Mouse (Mus musculus) small intestine, adult 2 months (tissue): ENCODE measurements around the gene Ift43.

ENCODE experiments used
- CTCF ChIP-seq: fragments of 200-500 bp; IDR thresholded peaks from 2 replicates; pipeline ENCODE4 v1.5.1; 2012; ENCODE audit warnings: low read depth, mild to moderate bottlenecking, control low read depth, inconsistent platforms, low read length, moderate library complexity, mixed read lengths; ENCODE audit not compliant: insufficient replicate concordance, insufficient read length; ENCODE audit errors: extremely low read depth
- POLR2A ChIP-seq: fragments of 200-500 bp; IDR thresholded peaks from 2 replicates; pipeline ENCODE4 v1.6.1; 2012; ENCODE audit warnings: low read depth, mild to moderate bottlenecking, control low read depth, inconsistent platforms, low read length, moderate library complexity

- no peak for TF ChIP-seq POLR2A
- TF ChIP-seq CTCF = no peak
Observed at GRCm38 (mm10) chr12:86109531-86109930, 27.2 kb downstream of the Ift43 start.
